Mouse (Mus musculus) ES-E14 (cell line): Measurements from ENCODE around the gene Trnau1ap.

Source experiments
- CHD2 ChIP-seq: IDR thresholded peaks from 2 replicates; pipeline ENCODE4 v1.6.1; 2014; ENCODE audit warnings: mild to moderate bottlenecking, low read depth, low read length, inconsistent platforms
- HCFC1 ChIP-seq: IDR thresholded peaks from 2 replicates; pipeline ENCODE4 v1.6.1; 2012; ENCODE audit warnings: low read length, inconsistent platforms, borderline replicate concordance; ENCODE audit not compliant: insufficient read depth
- MAFK ChIP-seq: IDR thresholded peaks from 2 replicates; pipeline ENCODE4 v1.6.1; 2014; ENCODE audit warnings: mild to moderate bottlenecking, low read depth, low read length, inconsistent platforms; ENCODE audit not compliant: insufficient read depth
- ZC3H11A ChIP-seq: IDR thresholded peaks from 2 replicates; pipeline ENCODE4 v1.6.1; 2012; ENCODE audit warnings: low read depth, mild to moderate bottlenecking, inconsistent platforms, low read length, borderline replicate concordance
- ZNF384 ChIP-seq: IDR thresholded peaks from 2 replicates; pipeline ENCODE4 v1.6.1; 2012; ENCODE audit warnings: low read depth, low read length, inconsistent platforms

DNA sequence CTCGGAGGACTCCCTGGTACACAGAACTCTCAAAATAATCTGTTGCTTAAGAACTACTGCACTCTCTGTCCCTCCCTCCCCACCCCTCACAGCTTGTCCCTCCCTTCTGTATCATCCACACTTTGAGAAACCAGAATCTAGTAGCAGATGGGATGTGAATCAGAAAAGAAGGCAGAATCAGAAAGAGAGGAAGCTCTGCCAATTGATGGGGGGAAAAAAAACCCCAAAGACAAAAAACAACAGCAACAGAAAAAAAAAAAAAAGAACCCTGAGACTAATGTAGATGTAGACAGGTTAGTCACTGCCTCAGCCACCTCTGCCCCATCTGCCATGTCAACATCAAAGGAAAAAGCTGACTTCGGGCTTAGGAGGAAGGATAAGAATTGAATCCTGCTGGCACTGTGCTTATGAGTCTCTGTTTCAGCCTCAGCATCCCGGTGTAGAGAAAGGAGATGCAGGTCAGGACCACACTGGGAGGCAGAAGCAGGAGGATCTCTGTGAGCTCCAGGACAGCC, 62.4 kb downstream of the Trnau1ap start:
- TF ChIP-seq ZC3H11A (no peak), ZNF384 (no peak), HCFC1 (no peak), CHD2 (no peak), MAFK (no peak)
